Mouse (Mus musculus) layer of hippocampus, adult 18-20 months (tissue): ENCODE measurements around the gene Fchsd2. TPM values are rescaled to one million over a fixed set of nuclear protein-coding genes. Genes with fewer than 3 reads are reported as not detected.
A peak's percentile ranks its signal among the peaks of the same experiment; 100 is the strongest.

ENCODE experiments used
- DNase-seq, 2 experiments: peaks; one replicate each; pipeline ENCODE4 v3.0.0; 2022; ENCODE audit warnings: low spot score in 2 of 2
- total RNA-seq, 2 experiments: library from RNA; stranded (reverse); gene quantifications; 2 replicates each; pipeline ENCODE4 v1.2.3; 2021

Fchsd2 gene
- total RNA-seq, 2 experiments from 2014 or later: 32.7 to 33.8 TPM

- DNase-seq: no peak
Observed at GRCm38 (mm10) chr7:101071020-101071419, 21.6 kb upstream of the Fchsd2 start.

- DNase-seq: no peak
Observed at GRCm38 (mm10) chr7:101072123-101072740, 20.4 kb upstream of the Fchsd2 start.

- DNase-seq: no peak
Observed at GRCm38 (mm10) chr7:101074170-101074767, 18.4 kb upstream of the Fchsd2 start.

- DNase-seq: no peak
Observed at GRCm38 (mm10) chr7:101083562-101084166, 9.0 kb upstream of the Fchsd2 start.

- DNase-seq: no peak
Observed at GRCm38 (mm10) chr7:101084816-101085456, 7.7 kb upstream of the Fchsd2 start.

- no peak for DNase-seq
Observed at GRCm38 (mm10) chr7:101085779-101086178, 6.9 kb upstream of the Fchsd2 start.

- no peak for DNase-seq
Observed at GRCm38 (mm10) chr7:101088687-101089086, 4.0 kb upstream of the Fchsd2 start.

GRCm38 (mm10) chr7:101089242-101089641 lies 3.4 kb upstream of the Fchsd2 start:
- DNase-seq: no peak

GRCm38 (mm10) chr7:101093231-101093630 lies 568 bp downstream of the Fchsd2 start:
- no peak for DNase-seq

- no peak for DNase-seq
Observed at GRCm38 (mm10) chr7:101094746-101095145, 2.1 kb downstream of the Fchsd2 start.

- DNase-seq: no peak
Observed at GRCm38 (mm10) chr7:101095560-101095959, 2.9 kb downstream of the Fchsd2 start.

- no peak for DNase-seq
Observed at GRCm38 (mm10) chr7:101096576-101096975, 3.9 kb downstream of the Fchsd2 start.

GRCm38 (mm10) chr7:101097084-101097483 lies 4.4 kb downstream of the Fchsd2 start:
- no peak for DNase-seq

GRCm38 (mm10) chr7:101099981-101100380 lies 7.3 kb downstream of the Fchsd2 start:
- DNase-seq: no peak

GRCm38 (mm10) chr7:101101156-101101691 lies 8.6 kb downstream of the Fchsd2 start:
- peak; percentile 72 to 86 for DNase-seq

GRCm38 (mm10) chr7:101106666-101107065 lies 14.0 kb downstream of the Fchsd2 start:
- no peak for DNase-seq

GRCm38 (mm10) chr7:101107073-101107810 lies 14.6 kb downstream of the Fchsd2 start:
- peak in 1 of 2 experiments; percentile 19 for DNase-seq

GRCm38 (mm10) chr7:101107968-101108652 lies 15.4 kb downstream of the Fchsd2 start:
- peak; percentile 97 to 98 for DNase-seq

GRCm38 (mm10) chr7:101108653-101109005 lies 16.0 kb downstream of the Fchsd2 start:
- no peak for DNase-seq

- DNase-seq: peak in 1 of 2 experiments; percentile 12
Observed at GRCm38 (mm10) chr7:101109006-101109855, 16.6 kb downstream of the Fchsd2 start.
